Mouse (Mus musculus) layer of hippocampus, postnatal 36 days (tissue): ENCODE measurements around the gene Gbx1. TPM values are rescaled to one million over a fixed set of nuclear protein-coding genes. Genes with fewer than 3 reads are reported as not detected.

Experiments used
- DNase-seq, 2 experiments: peaks; one replicate each; pipeline ENCODE4 v3.0.0; 2022
- total RNA-seq, 2 experiments: library from RNA; stranded (reverse); gene quantifications; 2 replicates each; pipeline ENCODE4 v1.2.3; 2021

Gbx1 gene
- total RNA-seq, 2 experiments from 2014 or later: not detected

DNA sequence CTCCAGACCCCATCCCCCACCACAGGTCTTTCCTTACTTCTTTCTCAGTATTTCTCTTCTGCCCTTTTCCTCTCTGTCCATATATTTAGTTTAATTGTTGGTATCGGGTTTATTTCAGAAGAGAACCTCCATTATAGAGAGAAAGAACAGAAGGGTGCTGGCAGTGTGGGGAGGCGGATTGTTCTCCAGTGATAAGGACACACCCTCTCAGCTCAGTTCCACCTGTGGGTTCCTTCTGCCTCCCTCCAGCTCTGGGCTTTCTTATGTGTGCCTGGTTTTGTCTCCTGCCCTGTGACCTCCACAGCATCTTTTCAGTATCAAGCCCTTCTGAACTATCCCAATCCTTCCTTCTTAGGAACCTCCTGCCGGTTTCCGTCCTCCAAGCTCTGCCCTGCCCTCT, 2.5 kb downstream of the Gbx1 start:
- no peak for DNase-seq

DNA sequence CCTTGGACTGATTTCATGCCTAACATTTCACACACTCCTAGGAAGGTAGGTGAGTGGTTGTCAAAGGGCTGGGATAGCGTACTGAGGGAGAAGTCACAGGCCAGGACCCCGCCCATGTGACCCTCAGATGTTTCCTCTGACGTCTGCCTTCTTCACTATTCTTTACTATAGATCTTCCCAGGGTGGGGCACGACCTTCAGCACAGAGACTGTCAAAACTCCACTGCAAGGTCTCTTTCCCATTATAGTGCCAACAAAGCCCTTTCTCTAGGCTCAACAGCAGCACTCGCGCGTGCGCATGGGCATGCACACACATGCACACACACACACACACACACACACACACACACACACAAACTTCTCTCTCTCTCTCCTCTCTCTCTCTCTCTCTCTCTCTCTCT, 3.2 kb downstream of the Gbx1 start:
- no peak for DNase-seq

DNA sequence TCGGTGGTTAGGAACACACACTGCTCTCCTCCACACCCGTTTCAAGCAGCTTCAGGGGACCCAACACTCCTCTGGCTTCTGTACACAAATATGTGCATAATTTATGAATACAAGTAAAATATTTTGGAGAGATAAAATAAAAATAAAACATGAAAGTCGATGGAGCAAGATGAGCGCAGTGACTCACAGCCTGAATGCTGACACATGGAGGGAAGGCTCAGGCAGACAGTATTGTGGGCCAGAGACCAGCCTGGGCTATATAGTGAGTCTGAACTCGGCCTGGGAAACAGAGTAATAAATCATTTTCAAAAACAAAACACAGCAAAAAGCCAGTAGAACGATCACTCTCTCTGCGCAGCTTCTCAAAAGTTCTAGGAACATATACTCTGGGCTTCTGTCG, 5.6 kb downstream of the Gbx1 start:
- no peak for DNase-seq

DNA sequence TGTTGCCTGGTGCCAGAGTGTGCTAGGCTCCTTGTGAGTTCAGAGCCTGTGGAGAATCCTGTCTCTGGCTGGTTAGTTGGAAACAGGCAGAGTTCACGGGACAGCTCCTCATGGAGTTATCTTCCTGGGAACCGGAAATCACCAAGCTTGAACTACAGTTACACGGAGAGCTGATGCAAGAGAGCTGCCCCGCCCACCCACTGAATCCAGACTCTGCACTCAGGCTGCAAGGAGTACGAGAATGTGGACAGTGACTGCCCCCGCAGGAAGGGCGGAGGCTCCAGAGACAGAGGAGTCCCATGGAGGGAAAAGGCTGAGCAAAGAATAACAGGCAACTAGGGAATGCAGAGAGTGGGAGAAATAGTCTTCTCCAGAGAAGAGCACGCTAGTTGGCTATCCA, 14.7 kb downstream of the Gbx1 start:
- DNase-seq: no peak

DNA sequence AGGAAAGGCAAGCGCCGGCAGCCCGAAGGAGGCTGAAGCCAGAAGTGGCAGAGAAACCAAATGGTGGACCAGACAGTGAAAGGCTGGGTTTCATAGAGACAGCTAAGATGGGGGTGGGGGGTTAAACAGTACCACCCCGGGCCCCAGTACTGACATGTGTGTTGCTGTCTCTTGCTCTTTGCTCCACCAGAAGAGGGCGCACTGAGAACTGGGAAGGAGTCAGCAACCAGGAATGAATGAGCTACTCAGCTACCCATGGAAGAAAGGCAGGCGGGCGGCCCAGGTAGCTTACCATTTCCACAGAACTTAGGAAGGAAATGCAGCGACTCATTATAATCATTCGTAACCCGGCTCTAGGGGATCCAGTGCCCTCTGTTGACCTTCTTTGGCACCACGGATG, 16.4 kb downstream of the Gbx1 start:
- no peak for DNase-seq

DNA sequence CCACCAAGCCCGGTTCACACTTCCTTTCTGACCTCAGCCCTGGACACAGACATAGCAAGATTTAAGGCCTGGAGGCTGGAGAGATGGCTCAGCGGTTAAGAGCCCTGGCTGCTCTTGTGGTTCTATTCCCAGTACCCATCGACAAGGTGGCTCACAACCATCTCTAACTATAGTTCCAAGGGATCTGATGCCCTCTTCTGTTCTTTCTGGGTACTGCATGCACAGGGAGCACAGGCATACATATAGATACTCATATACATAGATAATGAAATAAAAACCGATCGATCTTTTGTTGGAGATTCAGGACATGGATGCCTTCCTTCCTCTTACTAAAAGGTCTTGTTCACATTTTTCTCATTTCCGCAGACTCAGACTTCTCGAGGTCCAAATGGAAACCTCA, 18.6 kb downstream of the Gbx1 start:
- DNase-seq: no peak

DNA sequence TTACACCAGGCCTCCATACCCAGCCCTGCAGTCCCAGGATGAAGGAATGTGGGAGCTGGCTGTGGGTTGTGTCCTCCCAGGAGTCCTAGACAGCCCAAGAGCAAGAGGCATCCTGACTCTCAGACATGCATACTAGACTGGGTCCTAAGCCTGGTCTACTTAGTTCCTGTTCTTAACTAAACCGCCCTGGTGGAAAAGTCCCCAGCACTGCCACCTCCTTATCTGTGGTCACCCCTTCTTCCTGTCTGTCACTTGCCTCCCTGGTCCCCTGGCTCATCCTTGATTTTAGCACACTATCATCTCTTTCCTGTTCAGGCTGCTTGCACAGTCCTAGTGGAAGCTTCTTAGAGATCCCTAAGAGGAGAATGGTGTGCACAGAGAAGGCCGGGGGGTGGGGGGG, 21.5 kb downstream of the Gbx1 start:
- no peak for DNase-seq

DNA sequence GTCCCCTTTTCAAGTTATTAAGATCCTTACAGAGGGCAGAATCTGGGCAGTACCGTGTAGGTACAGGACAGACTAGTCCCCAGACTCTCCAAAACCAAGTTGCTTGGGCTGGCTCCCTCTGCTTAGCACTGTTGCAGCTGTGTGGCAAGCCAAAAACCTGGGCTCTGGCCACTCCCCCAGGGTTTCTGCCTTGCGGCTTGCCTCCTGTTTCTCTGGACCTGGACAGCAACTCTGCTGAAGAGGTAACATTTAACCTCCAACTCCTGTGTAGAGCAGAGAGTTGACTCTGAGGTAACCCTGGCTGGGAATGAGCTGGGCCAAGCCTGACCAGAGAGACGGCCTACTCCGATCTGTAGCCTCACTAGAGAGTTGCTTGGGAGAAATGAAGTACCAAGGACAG, 24.2 kb downstream of the Gbx1 start:
- no peak for DNase-seq

DNA sequence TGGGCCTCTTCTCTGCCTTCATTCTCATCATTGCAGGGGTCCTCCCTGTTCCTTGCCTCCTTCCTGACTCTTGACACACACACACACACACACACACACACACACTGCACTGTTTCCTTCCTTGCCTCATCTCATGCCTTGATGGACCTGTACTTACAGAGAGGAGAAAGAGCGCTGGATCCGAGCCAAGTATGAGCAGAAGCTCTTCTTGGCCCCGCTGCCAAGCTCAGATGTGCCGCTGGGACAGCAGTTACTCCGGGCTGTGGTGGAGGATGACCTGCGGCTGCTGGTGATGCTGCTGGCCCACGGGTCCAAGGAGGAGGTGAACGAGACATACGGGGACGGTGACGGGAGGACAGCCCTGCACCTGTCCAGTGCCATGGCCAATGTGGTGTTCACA, 26.2 kb downstream of the Gbx1 start:
- DNase-seq: no peak

DNA sequence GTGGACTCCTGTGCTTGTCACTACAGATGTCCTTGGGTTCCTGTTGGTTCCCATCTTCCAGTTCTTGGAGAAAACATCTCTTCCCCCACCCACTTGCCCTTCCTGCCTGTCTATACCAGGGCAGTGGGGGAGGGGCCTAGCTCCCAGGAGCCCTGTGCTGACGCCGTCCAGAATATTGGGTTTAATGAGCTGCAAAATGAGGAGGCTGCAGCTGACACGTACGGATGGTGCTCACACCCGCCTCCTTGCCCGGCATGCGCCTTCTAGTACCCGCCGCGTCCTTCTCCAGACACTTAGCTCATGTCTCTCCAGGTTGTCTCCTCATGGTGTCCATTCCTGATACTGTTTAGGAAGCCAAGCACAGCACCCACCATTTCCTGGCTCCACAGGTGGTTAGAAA, 27.9 kb downstream of the Gbx1 start:
- DNase-seq: no peak

DNA sequence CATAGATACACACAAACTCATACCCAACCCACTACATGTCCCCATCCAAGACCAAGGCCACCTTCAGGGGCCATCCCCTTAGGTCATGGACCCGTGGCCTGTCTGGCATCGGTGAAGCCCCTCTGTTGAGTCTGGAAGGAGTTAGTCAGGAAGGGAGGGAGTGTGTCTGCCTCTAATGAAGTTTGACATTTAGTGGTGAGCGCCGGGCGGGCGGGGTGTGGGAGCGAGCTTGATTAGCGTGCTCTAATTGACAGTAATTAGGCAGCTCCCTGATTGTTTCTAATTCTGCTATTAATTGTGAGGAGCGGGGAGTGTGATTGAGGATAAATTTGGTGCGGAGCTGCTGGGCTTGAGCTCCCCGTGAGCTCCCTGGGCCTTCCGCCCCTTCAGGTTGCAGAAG, 29.5 kb downstream of the Gbx1 start:
- DNase-seq: no peak

DNA sequence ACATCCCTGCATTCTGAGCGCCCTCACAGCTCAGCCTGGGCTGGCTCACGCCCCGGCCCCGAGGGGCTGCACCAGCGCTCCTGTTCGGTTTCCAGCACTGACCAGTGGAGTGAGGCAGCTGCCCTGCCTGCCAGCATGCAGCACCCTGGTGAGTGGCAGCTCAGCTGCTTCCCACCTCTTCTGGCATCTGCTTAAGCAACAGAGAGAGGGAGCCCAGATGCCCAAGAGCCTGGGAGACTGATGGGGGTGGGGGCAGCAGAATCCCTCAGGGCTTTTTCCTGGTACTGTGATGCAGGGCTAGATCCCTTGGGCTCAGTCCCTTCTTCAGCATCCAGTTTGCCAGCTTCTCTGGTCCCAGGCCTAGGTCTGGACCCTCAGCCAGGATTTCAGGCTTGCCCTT, 30.2 kb downstream of the Gbx1 start:
- DNase-seq: no peak

DNA sequence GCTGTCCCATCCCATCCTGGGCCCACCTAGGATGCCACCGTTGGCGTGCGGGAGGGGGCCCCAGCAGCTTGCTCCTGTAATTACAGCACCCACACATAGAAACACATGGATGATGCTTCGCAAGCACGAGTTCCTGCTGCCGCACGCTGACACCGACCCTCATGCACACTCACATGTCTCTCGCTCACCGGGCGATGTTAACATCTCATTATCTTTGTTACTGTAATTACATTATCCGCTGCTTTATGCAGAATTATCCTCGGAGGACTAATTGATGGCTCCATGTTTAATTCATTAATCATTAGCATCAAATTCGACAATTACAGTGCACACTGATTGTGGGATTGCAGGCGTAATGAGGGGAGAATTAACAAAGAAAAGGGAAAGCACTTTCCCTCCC, 32.0 kb downstream of the Gbx1 start:
- no peak for DNase-seq

DNA sequence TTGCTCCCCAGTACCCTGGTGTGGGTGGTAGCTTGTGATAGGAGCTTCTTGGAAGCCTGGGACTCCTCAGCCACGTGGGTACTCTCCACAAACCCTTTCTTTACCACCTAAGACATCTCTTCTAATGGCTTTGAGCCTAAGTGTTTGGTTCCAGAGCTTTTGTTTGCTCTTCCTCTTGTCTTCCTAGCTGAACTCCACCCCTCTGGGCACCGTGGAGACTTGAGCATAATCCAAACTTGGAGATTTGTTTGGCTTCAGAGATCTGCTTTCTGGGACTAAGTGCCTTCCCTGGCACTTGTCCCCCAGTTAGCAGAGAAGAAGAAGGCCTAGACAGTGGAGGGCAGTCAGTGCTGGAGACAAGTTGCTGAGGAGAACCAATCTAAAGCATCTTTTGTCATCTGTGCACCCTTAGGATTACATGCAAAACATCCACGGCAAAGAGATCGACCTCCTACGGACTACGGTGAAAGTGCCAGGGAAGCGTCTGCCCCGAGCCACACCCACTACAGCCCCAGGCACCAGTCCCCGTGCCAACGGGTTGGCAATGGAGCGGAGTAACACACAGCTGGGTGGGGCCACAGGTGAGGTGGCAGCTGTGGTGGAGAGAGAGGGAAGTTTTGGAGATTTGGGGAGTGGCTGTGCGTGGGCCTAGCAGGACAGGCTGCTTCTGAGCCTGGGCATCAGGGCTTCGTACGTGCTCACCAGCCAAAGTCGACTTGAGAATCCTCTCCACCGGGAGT, 34.3 kb downstream of the Gbx1 start:
- DNase-seq: no peak

DNA sequence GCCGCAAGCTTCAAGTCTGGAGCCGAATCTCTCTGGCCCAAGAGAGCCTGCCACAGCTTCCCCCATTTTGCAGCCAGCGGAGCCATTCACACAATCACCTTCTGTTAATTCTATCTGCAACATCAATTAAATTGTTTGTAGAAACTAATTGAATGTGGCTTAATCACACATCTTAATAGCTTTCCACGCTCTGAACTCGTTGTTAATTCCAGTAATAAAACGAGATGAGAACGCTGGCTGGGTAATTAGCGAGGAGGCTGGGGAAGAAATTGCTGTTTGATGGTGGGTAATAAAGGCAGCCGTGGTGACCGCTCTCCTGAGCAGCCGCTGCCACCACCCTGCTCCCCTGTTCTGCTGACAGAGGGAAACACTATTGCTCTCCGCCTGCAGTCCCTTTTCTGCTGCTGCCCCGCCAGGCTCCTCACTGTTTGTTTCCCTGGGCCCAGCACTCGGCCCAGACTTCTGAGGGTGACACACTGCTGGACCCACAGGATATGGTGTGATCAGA, 36.5 kb downstream of the Gbx1 start:
- no peak for DNase-seq

DNA sequence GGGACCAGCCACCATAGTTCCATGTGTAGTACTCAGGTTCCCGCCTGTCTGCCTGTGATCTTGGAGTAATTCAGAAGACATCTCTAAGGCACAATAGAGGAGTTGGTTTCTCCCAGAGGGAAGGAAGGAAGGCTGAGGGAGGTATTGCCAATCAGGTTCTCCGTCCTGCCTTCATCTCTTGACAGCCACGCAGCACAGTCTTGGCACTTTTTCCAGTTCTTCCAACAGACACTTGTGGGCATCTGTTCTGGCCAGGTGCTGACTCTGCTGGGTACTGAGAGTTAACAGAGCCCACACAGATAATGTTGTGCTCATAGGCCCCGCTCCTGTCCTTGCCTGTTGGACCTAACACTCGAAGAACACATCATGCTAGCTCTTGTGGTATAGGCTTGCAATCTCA, 40.3 kb downstream of the Gbx1 start:
- DNase-seq: no peak

DNA sequence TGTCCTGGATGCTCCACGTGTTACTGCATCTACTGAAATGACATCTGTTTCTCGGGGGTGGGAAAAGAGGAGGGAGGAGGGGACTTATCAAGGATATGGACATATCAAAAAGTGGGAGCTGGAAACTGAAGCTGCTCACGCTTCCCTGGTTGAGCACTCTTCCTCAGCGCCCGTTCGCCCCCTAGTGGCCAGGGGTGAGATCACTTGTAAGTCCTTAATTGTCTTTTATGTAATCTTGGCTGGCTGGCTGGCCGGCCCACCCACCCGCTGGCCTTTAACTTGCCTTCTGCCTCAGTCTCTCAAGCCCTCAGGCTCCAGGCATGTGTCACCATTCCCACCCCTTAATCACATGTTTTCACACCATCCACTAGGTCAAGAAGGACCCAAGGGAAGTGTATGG, 40.9 kb downstream of the Gbx1 start:
- DNase-seq: peak; percentile 82 to 84

DNA sequence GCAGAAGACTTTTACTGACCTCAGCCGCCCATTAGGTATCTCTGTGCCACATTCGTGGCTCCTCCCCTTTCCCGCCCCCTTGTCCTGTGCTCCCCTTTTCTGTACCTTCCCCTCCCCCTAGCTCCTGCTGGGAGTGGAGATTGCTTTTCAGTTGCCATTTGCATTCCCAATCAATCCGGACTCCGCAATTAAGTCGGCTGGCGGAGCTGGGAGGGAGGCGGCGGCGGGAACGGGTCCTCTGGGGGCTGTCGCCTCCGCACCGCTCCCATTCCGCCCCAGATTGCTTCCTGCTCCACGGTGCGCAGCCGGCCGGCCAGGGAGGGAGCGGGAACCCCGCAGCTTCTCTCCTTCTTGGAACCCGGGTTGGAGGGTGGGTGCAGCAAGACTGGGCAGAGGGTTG, 42.0 kb downstream of the Gbx1 start:
- DNase-seq: no peak

DNA sequence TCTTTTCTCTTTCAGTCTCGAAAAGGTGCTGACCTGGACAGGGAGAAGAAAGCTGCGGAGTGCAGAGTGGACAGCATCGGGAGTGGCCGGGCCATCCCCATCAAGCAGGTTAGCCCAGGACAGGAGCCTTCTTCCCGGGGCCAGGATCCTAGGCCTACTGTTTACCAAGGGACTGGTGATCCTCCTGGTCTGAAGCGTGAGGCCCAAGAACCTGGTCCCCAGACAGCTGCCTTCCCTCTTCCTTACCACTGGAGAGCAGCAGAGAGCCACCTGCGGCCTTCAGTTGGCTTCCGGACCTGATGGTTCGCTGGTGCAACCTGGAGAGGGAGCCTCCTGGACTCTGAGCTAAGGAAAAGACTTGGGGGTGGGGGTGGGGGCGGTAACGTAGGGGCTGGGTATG, 43.7 kb downstream of the Gbx1 start:
- peak in 1 of 2 experiments; percentile 46 for DNase-seq

DNA sequence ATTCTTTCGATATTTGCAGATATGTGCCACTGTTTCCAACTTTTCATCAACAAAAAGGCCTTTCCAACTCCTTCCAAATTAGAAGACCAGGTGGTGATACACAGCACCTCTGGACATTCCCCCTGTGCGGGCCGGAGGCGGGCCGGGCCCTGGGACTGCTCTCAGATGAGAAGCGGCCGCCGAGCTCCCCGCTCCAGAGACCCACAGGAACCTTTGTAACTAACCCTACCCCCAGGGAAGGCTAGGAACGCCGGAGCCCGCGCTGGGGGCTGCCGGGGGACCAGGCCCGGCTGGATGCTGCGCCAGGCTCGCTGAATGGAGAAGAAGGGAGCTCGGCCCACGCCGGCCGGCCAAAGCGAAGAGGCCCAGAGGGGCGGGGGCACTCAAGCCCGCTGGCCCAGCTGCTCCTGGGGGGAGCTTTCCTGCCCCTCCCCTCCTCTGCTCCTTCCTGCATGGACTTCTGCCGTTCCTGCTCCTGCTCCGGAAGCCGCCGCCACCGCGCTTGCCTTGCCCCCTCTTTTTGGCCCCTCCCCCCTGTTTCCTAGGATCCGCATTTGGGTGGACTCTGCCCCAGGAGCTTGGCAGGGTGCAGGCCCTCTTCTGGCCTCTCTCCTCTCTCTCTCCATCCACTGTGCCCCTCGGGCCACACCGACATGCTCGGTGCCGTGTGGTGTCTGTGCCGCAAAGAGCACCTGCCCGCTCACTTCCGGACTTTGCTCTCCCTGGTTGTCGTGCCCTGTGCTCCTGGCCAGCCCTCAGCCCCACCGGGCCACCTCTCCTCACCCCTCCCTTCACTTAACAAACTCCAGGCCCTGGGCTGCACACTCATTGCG, 44.5 kb downstream of the Gbx1 start:
- DNase-seq: no peak

DNA sequence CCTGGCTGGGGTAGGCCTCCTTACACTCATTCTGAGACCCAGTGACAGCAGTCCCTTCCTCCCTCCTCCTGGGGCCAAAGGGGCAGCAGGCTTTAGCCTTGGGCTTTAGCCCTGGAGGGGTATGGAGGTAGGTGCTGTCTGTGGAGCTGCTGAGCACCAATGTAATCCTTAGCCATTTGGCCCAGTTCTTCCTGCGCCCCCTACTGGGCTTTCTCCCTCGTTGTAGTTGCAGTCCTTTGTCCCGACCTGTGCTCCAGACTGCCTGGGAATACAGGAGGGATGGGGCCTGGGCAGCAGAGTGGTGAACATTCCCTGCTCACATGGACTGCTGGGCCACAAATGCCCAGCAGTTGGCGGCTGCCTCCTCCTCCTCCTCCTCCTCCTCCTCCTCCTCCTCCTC, 45.4 kb downstream of the Gbx1 start:
- peak; percentile 55 to 60 for DNase-seq

DNA sequence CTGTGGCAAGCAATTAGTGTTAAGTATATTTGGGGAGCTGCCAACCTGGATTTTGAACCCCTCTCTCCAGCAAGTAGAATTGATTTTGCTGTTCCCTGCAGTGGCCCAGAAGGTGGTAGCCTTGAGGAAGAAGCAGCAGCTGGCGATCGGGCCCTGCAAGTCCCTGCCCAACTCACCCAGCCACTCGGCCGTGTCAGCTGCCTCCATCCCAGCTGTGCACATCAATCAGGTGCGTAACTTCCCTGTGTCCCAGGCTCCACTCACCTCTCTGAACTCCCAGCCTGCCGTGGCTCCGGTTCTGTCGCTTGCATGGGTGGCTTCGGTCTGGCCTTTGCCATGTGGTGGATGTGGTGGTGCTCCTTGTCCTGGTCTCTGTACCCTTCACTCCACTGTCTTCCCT, 49.1 kb downstream of the Gbx1 start:
- DNase-seq: no peak

DNA sequence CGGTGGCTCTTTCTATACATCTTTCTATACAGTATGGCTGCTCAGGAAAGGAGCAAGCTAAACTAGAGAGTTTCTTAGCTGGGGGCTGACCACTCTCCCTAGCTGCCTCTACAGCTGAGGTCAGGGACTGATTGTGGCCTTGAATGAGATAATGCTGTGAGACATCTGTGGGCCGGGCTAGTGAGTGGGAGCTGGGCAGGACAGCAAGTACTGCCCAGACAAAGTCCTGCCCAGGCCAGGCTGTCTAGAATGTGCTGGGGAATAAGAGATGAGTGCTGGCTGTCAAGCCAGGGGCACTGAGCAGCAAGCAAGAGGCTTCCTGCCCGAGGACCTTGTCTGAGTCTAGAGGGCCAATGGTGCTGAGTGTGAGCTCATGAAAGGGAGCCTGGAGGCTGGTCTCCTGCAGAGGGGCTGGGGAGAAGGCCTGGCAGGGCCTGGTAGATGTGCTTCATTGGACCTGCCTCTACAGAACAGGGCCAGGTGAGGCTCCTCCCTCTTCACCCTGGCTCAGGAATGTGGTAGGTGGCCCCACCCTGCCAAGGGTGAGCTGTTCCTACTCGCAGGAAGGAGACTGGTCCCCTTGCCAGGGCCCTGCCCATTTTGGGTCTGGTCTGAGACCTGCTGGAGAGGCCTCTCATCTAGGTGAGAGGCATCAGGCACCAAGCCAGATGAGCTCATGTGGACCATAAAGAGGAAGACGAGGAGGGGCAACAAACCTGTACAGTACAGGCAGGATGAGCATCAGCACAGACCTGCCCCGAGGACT, 51.3 kb downstream of the Gbx1 start:
- DNase-seq: no peak
